Mouse (Mus musculus) midbrain, embryonic 16.5 days (tissue): ENCODE measurements around the gene Catsperb. TPM values are rescaled to one million over a fixed set of nuclear protein-coding genes. Genes with fewer than 3 reads are reported as not detected.
"Not testable (repeated sequence)": the region's sequence is repeated elsewhere in the genome, so short reads cannot be mapped to it uniquely, and the experiment has no call there.

Source experiments
- ATAC-seq: fragments of 200-750 bp; cut with Nextera tagmentation; 2 replicates; pipeline ENCODE4 v1.8.0; 2017; ENCODE audit warnings: moderate TSS enrichment
- H3K27ac ChIP-seq: fragments of 300-500 bp; sonication (generic); 2 replicates; pipeline ENCODE4 v1.5.1; 2014; ENCODE audit warnings: mild to moderate bottlenecking, low read length, mixed read lengths
- H3K27me3 ChIP-seq: fragments of 300-500 bp; sonication (generic); 2 replicates; pipeline ENCODE4 v1.6.1; 2014; ENCODE audit warnings: low read depth, low read length, mixed read lengths; ENCODE audit not compliant: control insufficient read depth, insufficient read depth
- H3K36me3 ChIP-seq: fragments of 300-500 bp; sonication (generic); 2 replicates; pipeline ENCODE4 v1.6.1; 2014; ENCODE audit warnings: mild to moderate bottlenecking, low read length, moderate library complexity, mixed read lengths; ENCODE audit not compliant: control insufficient read depth, insufficient read depth
- H3K4me1 ChIP-seq: fragments of 300-500 bp; sonication (generic); 2 replicates; pipeline ENCODE4 v1.6.1; 2014; ENCODE audit warnings: mild to moderate bottlenecking, low read length, mixed read lengths; ENCODE audit not compliant: control insufficient read depth, insufficient read depth
- H3K4me2 ChIP-seq: fragments of 300-500 bp; sonication (generic); 2 replicates; pipeline ENCODE4 v1.6.1; 2014; ENCODE audit warnings: mild to moderate bottlenecking, low read length, mixed read lengths
- H3K4me3 ChIP-seq: fragments of 300-500 bp; sonication (generic); 2 replicates; pipeline ENCODE4 v1.5.1; 2014; ENCODE audit warnings: low read depth, mild to moderate bottlenecking, low read length, moderate library complexity, mixed read lengths
- H3K9ac ChIP-seq: fragments of 300-500 bp; sonication (generic); 2 replicates; pipeline ENCODE4 v1.6.1; 2014; ENCODE audit warnings: low read depth, low read length, mixed read lengths
- H3K9me3 ChIP-seq: fragments of 300-500 bp; sonication (generic); replicated peaks from 2 replicates; pipeline ENCODE4 v1.6.1; 2014; ENCODE audit warnings: mild to moderate bottlenecking, low read length, mixed read lengths; ENCODE audit not compliant: control insufficient read depth, poor library complexity, severe bottlenecking
- WGBS: fragments of 180-500 bp; shearing (Covaris S2); extraction: QIAGEN DNeasy Blood & Tissue Kit; methylation state at CpG from one replicate; pipeline ENCODE4 v1.1.7; 2014; 5-methylcytosine and 5-hydroxymethylcytosine counted together
- polyA plus RNA-seq: library from polyadenylated mRNA; unstranded; fragments of >200 nt; fragmentation: Nextera tagmentation; extraction: Ambion mirVana; gene quantifications from 2 replicates; pipeline ENCODE4 v1.2.1, GENCODE M21; 2015

The Catsperb gene
- polyA plus RNA-seq, result not detected in 2 replicates

- not testable (repeated sequence) for H3K4me1 ChIP-seq, H3K9me3 ChIP-seq, ATAC-seq, H3K4me2 ChIP-seq, H3K36me3 ChIP-seq, H3K9ac ChIP-seq, H3K4me3 ChIP-seq, H3K27ac ChIP-seq, H3K27me3 ChIP-seq
- 74% methylated on average over 1 of the region's 1 CpGs for WGBS
These were observed at the start of gene Catsperb for GRCm38 (mm10) chr12:101404353-101404752. TSS of gene Catsperb (plus strand) at chr12:101404653.

- H3K27me3 ChIP-seq, ATAC-seq, H3K9ac ChIP-seq, H3K9me3 ChIP-seq, H3K4me2 ChIP-seq, H3K27ac ChIP-seq, H3K36me3 ChIP-seq, H3K4me1 ChIP-seq, H3K4me3 ChIP-seq: not testable (repeated sequence)
- WGBS, result 94% methylated on average over 1 of the region's 1 CpGs
These were observed 43.0 kb upstream of the Catsperb start for GRCm38 (mm10) chr12:101361468-101361867.

GRCm38 (mm10) chr12:101381460-101381859 lies 23.0 kb upstream of the Catsperb start:
- H3K36me3 ChIP-seq, H3K4me3 ChIP-seq, H3K27me3 ChIP-seq, ATAC-seq, H3K4me1 ChIP-seq, H3K9ac ChIP-seq, H3K27ac ChIP-seq, H3K9me3 ChIP-seq, H3K4me2 ChIP-seq: not testable (repeated sequence)
- no CpG with 5 or more reads among the region's 1 CpGs for WGBS

- Histone ChIP-seq H3K36me3 (no peaks in the 10 kb centered on the region), H3K9me3 (no peaks in the 10 kb centered on the region), H3K27ac (no peak overlapping the region), H3K9ac (no peak overlapping the region), H3K4me2 (no peak overlapping the region), H3K27me3 (no peaks in the 10 kb centered on the region), H3K4me3 (no peak overlapping the region), H3K4me1 (no peaks in the 10 kb centered on the region)
- no peak for ATAC-seq
- WGBS, result 70% methylated on average over 1 of the region's 1 CpGs
These were observed 21.7 kb downstream of the Catsperb start for GRCm38 (mm10) chr12:101426131-101426530.

GRCm38 (mm10) chr12:101462051-101462450 lies 57.6 kb downstream of the Catsperb start:
- 98% methylated on average over 5 of the region's 5 CpGs for WGBS
- no peaks in the 10 kb centered on the region for H3K9me3 ChIP-seq
- H3K9ac ChIP-seq, result no peak overlapping the region
- no peaks in the 10 kb centered on the region for H3K36me3 ChIP-seq
- H3K4me3 ChIP-seq, result no peak overlapping the region
- no peaks in the 10 kb centered on the region for H3K27me3 ChIP-seq
- H3K4me2 ChIP-seq, result no peak overlapping the region
- H3K27ac ChIP-seq, result no peak overlapping the region
- no peaks in the 10 kb centered on the region for H3K4me1 ChIP-seq
- ATAC-seq, result no peak

GRCm38 (mm10) chr12:101483571-101483970 lies 79.1 kb downstream of the Catsperb start:
- ATAC-seq, result no peak
- Histone ChIP-seq H3K4me3 (no peak overlapping the region), H3K27me3 (no peaks in the 10 kb centered on the region), H3K9ac (no peak overlapping the region), H3K4me1 (no peaks in the 10 kb centered on the region), H3K9me3 (no peaks in the 10 kb centered on the region), H3K36me3 (no peaks in the 10 kb centered on the region), H3K4me2 (no peak overlapping the region), H3K27ac (no peak overlapping the region)

- not testable (repeated sequence) for H3K36me3 ChIP-seq, H3K9me3 ChIP-seq, H3K9ac ChIP-seq, H3K4me3 ChIP-seq, H3K4me2 ChIP-seq, ATAC-seq, H3K4me1 ChIP-seq, H3K27me3 ChIP-seq, H3K27ac ChIP-seq
- WGBS, result 88% methylated on average over 2 of the region's 2 CpGs
These were observed 106.9 kb downstream of the Catsperb start for GRCm38 (mm10) chr12:101511326-101511725.

- not testable (repeated sequence) for H3K4me3 ChIP-seq, H3K4me1 ChIP-seq, H3K9ac ChIP-seq, H3K9me3 ChIP-seq, H3K4me2 ChIP-seq, H3K27me3 ChIP-seq, H3K36me3 ChIP-seq, H3K27ac ChIP-seq, ATAC-seq
These were observed 202.2 kb downstream of the Catsperb start for GRCm38 (mm10) chr12:101606622-101607021.

GRCm38 (mm10) chr12:101633137-101633536 lies 228.7 kb downstream of the Catsperb start:
- Histone ChIP-seq H3K27ac (no peak overlapping the region), H3K36me3 (no peaks in the 10 kb centered on the region), H3K9me3 (no peaks in the 10 kb centered on the region), H3K4me3 (no peak overlapping the region), H3K27me3 (no peaks in the 10 kb centered on the region), H3K4me1 (no peaks in the 10 kb centered on the region), H3K4me2 (no peak overlapping the region), H3K9ac (no peak overlapping the region)
- 94% methylated on average over 1 of the region's 1 CpGs for WGBS
- ATAC-seq, result no peak

GRCm38 (mm10) chr12:101667502-101667901 lies 263.0 kb downstream of the Catsperb start:
- no peaks in the 10 kb centered on the region for H3K9me3 ChIP-seq
- 98% methylated on average over 2 of the region's 2 CpGs for WGBS
- ATAC-seq, result no peak
- H3K4me2 ChIP-seq, result no peak overlapping the region
- no peak overlapping the region for H3K4me3 ChIP-seq
- no peaks in the 10 kb centered on the region for H3K4me1 ChIP-seq
- H3K9ac ChIP-seq, result no peak overlapping the region
- H3K36me3 ChIP-seq, result no peaks in the 10 kb centered on the region
- H3K27ac ChIP-seq, result no peak overlapping the region
- H3K27me3 ChIP-seq, result no peaks in the 10 kb centered on the region
